Mouse (Mus musculus) stomach, postnatal 0 days (tissue): Measurements from ENCODE around the gene Rinl. TPM values are rescaled to one million over a fixed set of nuclear protein-coding genes. Genes with fewer than 3 reads are reported as not detected.

Source experiments
- ATAC-seq: fragments of 200-750 bp; cut with Nextera tagmentation; 2 replicates; pipeline ENCODE4 v1.8.0; 2017; ENCODE audit not compliant: low FRiP score, low TSS enrichment
- DNase-seq: peaks from one replicate; pipeline ENCODE4 v3.0.0-alpha.2; 2016; ENCODE audit warnings: low spot score
- H3K27ac ChIP-seq: fragments of 300-500 bp; sonication (generic); replicated peaks from 2 replicates; pipeline ENCODE4 v1.5.1; 2014; ENCODE audit warnings: mild to moderate bottlenecking, control low read depth
- H3K27me3 ChIP-seq: fragments of 300-500 bp; sonication (generic); 2 replicates; pipeline ENCODE4 v1.6.1; 2014; ENCODE audit warnings: low read length; ENCODE audit not compliant: control insufficient read depth, insufficient read depth
- H3K36me3 ChIP-seq: fragments of 300-500 bp; sonication (generic); 2 replicates; pipeline ENCODE4 v1.6.1; 2014; ENCODE audit warnings: low read length, mixed read lengths; ENCODE audit not compliant: control insufficient read depth, insufficient read depth
- H3K4me1 ChIP-seq: fragments of 300-500 bp; sonication (generic); replicated peaks from 2 replicates; pipeline ENCODE4 v1.6.1; 2014; ENCODE audit warnings: antibody characterized with exemption; ENCODE audit not compliant: control insufficient read depth, insufficient read depth
- H3K4me2 ChIP-seq: fragments of 300-500 bp; sonication (generic); replicated peaks from 2 replicates; pipeline ENCODE4 v1.6.1; 2014; ENCODE audit warnings: low read depth, mild to moderate bottlenecking, control low read depth, moderate library complexity
- H3K4me3 ChIP-seq: fragments of 300-500 bp; sonication (generic); 2 replicates; pipeline ENCODE4 v1.5.1; 2014; ENCODE audit warnings: low read depth, low read length, control low read depth
- H3K9ac ChIP-seq: fragments of 300-500 bp; sonication (generic); 2 replicates; pipeline ENCODE4 v1.6.1; 2014; ENCODE audit warnings: mild to moderate bottlenecking, low read length, control low read depth, mixed read lengths
- H3K9me3 ChIP-seq: fragments of 300-500 bp; sonication (generic); 2 replicates; pipeline ENCODE4 v1.6.1; 2016; ENCODE audit warnings: low read length; ENCODE audit not compliant: control insufficient read depth
- CTCF ChIP-seq: IDR thresholded peaks from 2 replicates; pipeline ENCODE4 v1.5.1; 2016; ENCODE audit warnings: antibody characterized with exemption, low read depth, mild to moderate bottlenecking, moderate library complexity
- EP300 ChIP-seq: optimal IDR thresholded peaks from 2 replicates; pipeline ENCODE3; 2016; ENCODE audit warnings: antibody characterized with exemption
- whole genome bisulfite sequencing: fragments of 180-500 bp; shearing (Covaris S2); extraction: QIAGEN DNeasy Blood & Tissue Kit; methylation state at CpG from one replicate; pipeline ENCODE4 v1.1.7; 2014; 5-methylcytosine and 5-hydroxymethylcytosine counted together
- polyA plus RNA-seq: library from polyadenylated mRNA; unstranded; fragments of >200 nt; fragmentation: Nextera tagmentation; extraction: Ambion mirVana; gene quantifications from 2 replicates; pipeline ENCODE4 v1.2.1, GENCODE M21; 2015

Rinl gene
- polyA plus RNA-seq, 1 experiment from 2014 or later, result 2.6 TPM

GRCm38 (mm10) chr7:28816201-28816600 is 27.4 kb downstream of the Rinl start:
- no peak for TF ChIP-seq CTCF
- no peak for TF ChIP-seq EP300
- Histone ChIP-seq H3K27ac (no peak overlapping the region), H3K9ac (no peak overlapping the region), H3K4me1 (peaks cover 7% of the 10 kb centered on the region), H3K4me3 (no peak overlapping the region), H3K9me3 (no peaks in the 10 kb centered on the region), H3K36me3 (peaks cover 68% of the 10 kb centered on the region), H3K27me3 (no peaks in the 10 kb centered on the region), H3K4me2 (no peak overlapping the region)
- ATAC-seq, result no peak
- DNase-seq, result no peak
- 78% methylated on average over 9 of the region's 9 CpGs for WGBS

- H3K36me3 ChIP-seq, result peaks cover 73% of the 10 kb centered on the region
- no peak overlapping the region for H3K9ac ChIP-seq
- no peak overlapping the region for H3K4me3 ChIP-seq
- no peak overlapping the region for H3K27ac ChIP-seq
- H3K27me3 ChIP-seq, result no peaks in the 10 kb centered on the region
- no peaks in the 10 kb centered on the region for H3K9me3 ChIP-seq
- 91% methylated on average over 10 of the region's 10 CpGs for WGBS
- TF ChIP-seq CTCF (no peak), EP300 (no peak)
- DNase-seq (no peak), ATAC-seq (no peak)
- peaks cover 7% of the 10 kb centered on the region for H3K4me1 ChIP-seq
- no peak overlapping the region for H3K4me2 ChIP-seq
These were observed 28.2 kb downstream of the Rinl start for GRCm38 (mm10) chr7:28816920-28817319.

- no peak overlapping the region for H3K4me2 ChIP-seq
- H3K27ac ChIP-seq, result no peak overlapping the region
- H3K4me1 ChIP-seq, result peaks cover 3% of the 10 kb centered on the region; the same call in 1 of the 2 replicates
- no peak overlapping the region for H3K9ac ChIP-seq
- no peak for DNase-seq
- no peak for TF ChIP-seq CTCF
- no peak for TF ChIP-seq EP300
- ATAC-seq, result no peak
- no peak overlapping the region for H3K4me3 ChIP-seq
- peaks cover 79% of the 10 kb centered on the region for H3K36me3 ChIP-seq
- no peaks in the 10 kb centered on the region for H3K27me3 ChIP-seq
- 66% methylated on average over 6 of the region's 6 CpGs for WGBS
- no peaks in the 10 kb centered on the region for H3K9me3 ChIP-seq
These were observed 28.8 kb downstream of the Rinl start for GRCm38 (mm10) chr7:28817524-28817923.

- DNase-seq (no peak), ATAC-seq (no peak)
- no peaks in the 10 kb centered on the region for H3K27me3 ChIP-seq
- H3K9ac ChIP-seq, result no peak overlapping the region
- H3K4me3 ChIP-seq, result no peak overlapping the region
- no peak overlapping the region for H3K4me2 ChIP-seq
- H3K36me3 ChIP-seq, result peaks cover 80% of the 10 kb centered on the region
- WGBS, result 70% methylated on average over 4 of the region's 4 CpGs
- 0 out of 2 replicates have a peak, but pooled peaks cover 2% of the 10 kb centered on the region for H3K4me1 ChIP-seq
- no peak for TF ChIP-seq EP300
- TF ChIP-seq CTCF, result no peak
- 0 out of 2 replicates have a peak overlapping the region, but pooled peaks have one; percentile 24 for H3K27ac ChIP-seq
- no peaks in the 10 kb centered on the region for H3K9me3 ChIP-seq
These were observed 29.2 kb downstream of the Rinl start for GRCm38 (mm10) chr7:28817957-28818356.

- no peaks in the 10 kb centered on the region for H3K9me3 ChIP-seq
- no peaks in the 10 kb centered on the region for H3K27me3 ChIP-seq
- no peak for TF ChIP-seq CTCF
- no peak for TF ChIP-seq EP300
- 0 out of 2 replicates have a peak overlapping the region, but pooled peaks have one; percentile 24 for H3K27ac ChIP-seq
- H3K4me3 ChIP-seq, result no peak overlapping the region
- no peak overlapping the region for H3K9ac ChIP-seq
- H3K4me2 ChIP-seq, result no peak overlapping the region
- H3K36me3 ChIP-seq, result peaks cover 78% of the 10 kb centered on the region
- no peaks in the 10 kb centered on the region for H3K4me1 ChIP-seq
- WGBS, result 76% methylated on average over 18 of the region's 18 CpGs
- no peak for DNase-seq
- no peak for ATAC-seq
These were observed 29.7 kb downstream of the Rinl start for GRCm38 (mm10) chr7:28818436-28818835.

GRCm38 (mm10) chr7:28818861-28819452 is 30.2 kb downstream of the Rinl start:
- Histone ChIP-seq H3K9ac (no peak overlapping the region), H3K4me1 (no peaks in the 10 kb centered on the region), H3K4me3 (no peak overlapping the region), H3K27ac (no peak overlapping the region), H3K4me2 (no peak overlapping the region), H3K36me3 (peaks cover 73% of the 10 kb centered on the region), H3K27me3 (no peaks in the 10 kb centered on the region), H3K9me3 (no peaks in the 10 kb centered on the region)
- WGBS, result 85% methylated on average over 4 of the region's 4 CpGs
- ATAC-seq (no peak), DNase-seq (no peak)
- TF ChIP-seq CTCF, result no peak
- TF ChIP-seq EP300, result no peak
